Mouse (Mus musculus): ENCODE measurements around the gene Gtdc1. TPM values are rescaled to one million over a fixed set of nuclear protein-coding genes. Genes with fewer than 3 reads are reported as not detected.

The Gtdc1 gene
- total and polyA plus RNA-seq, 2 experiments from 2014 or later = 18.6 to 43.4 TPM

- no peaks in the 10 kb centered on the region for H3K9me3 ChIP-seq (ENCODE audit: low read length)
- DNase-seq (ENCODE audit: low spot score) = no peak
- WGBS = 67% methylated on average over 4 of the region's 4 CpGs
- H3K27me3 ChIP-seq (ENCODE audit: insufficient read depth, low read length) = no peaks in the 10 kb centered on the region
- TF ChIP-seq CTCF (IDR thresholded peaks at IDR 0.05) = no peak
- no peaks in the 10 kb centered on the region for H3K4me1 ChIP-seq (ENCODE audit: insufficient read depth, low read length)
- no peaks in the 10 kb centered on the region for H3K36me3 ChIP-seq (ENCODE audit: insufficient read depth, low read length)
- H3K9ac ChIP-seq (replicated peaks; ENCODE audit: low read length, poor library complexity, severe bottlenecking) = no peak overlapping the region
- no peak for ATAC-seq (ENCODE audit: low FRiP score)
- no peak overlapping the region for H3K4me3 ChIP-seq (ENCODE audit: low read depth, low read length)
- no peak overlapping the region for H3K27ac ChIP-seq (ENCODE audit: low read depth, low read length)
- H3K4me2 ChIP-seq (ENCODE audit: low read depth, low read length, poor library complexity, severe bottlenecking) = no peak overlapping the region
Observed at GRCm38 (mm10) chr2:44638157-44638556, 289.3 kb downstream of the Gtdc1 start.

GRCm38 (mm10) chr2:44633971-44634370 is 293.5 kb downstream of the Gtdc1 start:
- Histone ChIP-seq H3K9me3 (ENCODE audit: low read length) (no peaks in the 10 kb centered on the region), H3K9ac (replicated peaks; ENCODE audit: low read length, poor library complexity, severe bottlenecking) (no peak overlapping the region), H3K4me3 (ENCODE audit: low read depth, low read length) (no peak overlapping the region), H3K36me3 (ENCODE audit: insufficient read depth, low read length) (no peaks in the 10 kb centered on the region), H3K4me2 (ENCODE audit: low read depth, low read length, poor library complexity, severe bottlenecking) (no peak overlapping the region), H3K4me1 (ENCODE audit: insufficient read depth, low read length) (no peaks in the 10 kb centered on the region), H3K27ac (ENCODE audit: low read depth, low read length) (no peak overlapping the region), H3K27me3 (ENCODE audit: insufficient read depth, low read length) (no peaks in the 10 kb centered on the region)
- DNase-seq (ENCODE audit: low spot score) (no peak), ATAC-seq (ENCODE audit: low FRiP score) (no peak)
- WGBS = 47% methylated on average over 8 of the region's 8 CpGs
- TF ChIP-seq CTCF (IDR thresholded peaks at IDR 0.05) = no peak

- ATAC-seq (ENCODE audit: low FRiP score) (no peak), DNase-seq (ENCODE audit: low spot score) (no peak)
- H3K4me3 ChIP-seq (ENCODE audit: low read depth, low read length) = no peak overlapping the region
- H3K4me2 ChIP-seq (ENCODE audit: low read depth, low read length, poor library complexity, severe bottlenecking) = no peak overlapping the region
- H3K4me1 ChIP-seq (ENCODE audit: insufficient read depth, low read length) = no peaks in the 10 kb centered on the region
- H3K27me3 ChIP-seq (ENCODE audit: insufficient read depth, low read length) = no peaks in the 10 kb centered on the region
- TF ChIP-seq CTCF (IDR thresholded peaks at IDR 0.05) = no peak
- no peak overlapping the region for H3K9ac ChIP-seq (replicated peaks; ENCODE audit: low read length, poor library complexity, severe bottlenecking)
- H3K36me3 ChIP-seq (ENCODE audit: insufficient read depth, low read length) = no peaks in the 10 kb centered on the region
- 60% methylated on average over 5 of the region's 5 CpGs for WGBS
- H3K9me3 ChIP-seq (ENCODE audit: low read length) = no peaks in the 10 kb centered on the region
- H3K27ac ChIP-seq (ENCODE audit: low read depth, low read length) = no peak overlapping the region
Observed at GRCm38 (mm10) chr2:44633064-44633463, 294.4 kb downstream of the Gtdc1 start.

- no peaks in the 10 kb centered on the region for H3K27me3 ChIP-seq (ENCODE audit: insufficient read depth, low read length)
- H3K27ac ChIP-seq (ENCODE audit: low read depth, low read length) = no peak overlapping the region
- ATAC-seq (ENCODE audit: low FRiP score) = peak; percentile 72
- no peak overlapping the region for H3K4me2 ChIP-seq (ENCODE audit: low read depth, low read length, poor library complexity, severe bottlenecking)
- no peaks in the 10 kb centered on the region for H3K36me3 ChIP-seq (ENCODE audit: insufficient read depth, low read length)
- no peak overlapping the region for H3K9ac ChIP-seq (replicated peaks; ENCODE audit: low read length, poor library complexity, severe bottlenecking)
- H3K4me3 ChIP-seq (ENCODE audit: low read depth, low read length) = no peak overlapping the region
- H3K9me3 ChIP-seq (ENCODE audit: low read length) = no peaks in the 10 kb centered on the region
- no peaks in the 10 kb centered on the region for H3K4me1 ChIP-seq (ENCODE audit: insufficient read depth, low read length)
- WGBS = 19% methylated on average over 10 of the region's 10 CpGs
- DNase-seq (ENCODE audit: low spot score) = peak; percentile 50
- no peak for TF ChIP-seq CTCF (IDR thresholded peaks at IDR 0.05)
Observed at GRCm38 (mm10) chr2:44632584-44632983, 294.9 kb downstream of the Gtdc1 start.

- no peak overlapping the region for H3K27ac ChIP-seq (ENCODE audit: low read depth, low read length)
- 66% methylated on average over 3 of the region's 3 CpGs for WGBS
- H3K9ac ChIP-seq (replicated peaks; ENCODE audit: low read length, poor library complexity, severe bottlenecking) = no peak overlapping the region
- no peaks in the 10 kb centered on the region for H3K27me3 ChIP-seq (ENCODE audit: insufficient read depth, low read length)
- DNase-seq (ENCODE audit: low spot score) = no peak
- no peak overlapping the region for H3K4me2 ChIP-seq (ENCODE audit: low read depth, low read length, poor library complexity, severe bottlenecking)
- ATAC-seq (ENCODE audit: low FRiP score) = no peak
- TF ChIP-seq CTCF (IDR thresholded peaks at IDR 0.05) = no peak
- H3K36me3 ChIP-seq (ENCODE audit: insufficient read depth, low read length) = no peaks in the 10 kb centered on the region
- H3K4me1 ChIP-seq (ENCODE audit: insufficient read depth, low read length) = no peaks in the 10 kb centered on the region
- no peaks in the 10 kb centered on the region for H3K9me3 ChIP-seq (ENCODE audit: low read length)
- no peak overlapping the region for H3K4me3 ChIP-seq (ENCODE audit: low read depth, low read length)
Observed at GRCm38 (mm10) chr2:44631064-44631463, 296.4 kb downstream of the Gtdc1 start.

- H3K4me3 ChIP-seq (ENCODE audit: low read depth, low read length) = no peak overlapping the region
- DNase-seq (ENCODE audit: low spot score) = no peak
- 100% methylated on average over 1 of the region's 1 CpGs for WGBS
- H3K9ac ChIP-seq (replicated peaks; ENCODE audit: low read length, poor library complexity, severe bottlenecking) = no peak overlapping the region
- no peaks in the 10 kb centered on the region for H3K4me1 ChIP-seq (ENCODE audit: insufficient read depth, low read length)
- no peaks in the 10 kb centered on the region for H3K36me3 ChIP-seq (ENCODE audit: insufficient read depth, low read length)
- H3K27ac ChIP-seq (ENCODE audit: low read depth, low read length) = no peak overlapping the region
- TF ChIP-seq CTCF (IDR thresholded peaks at IDR 0.05) = no peak
- no peak for ATAC-seq (ENCODE audit: low FRiP score)
- no peaks in the 10 kb centered on the region for H3K27me3 ChIP-seq (ENCODE audit: insufficient read depth, low read length)
- H3K4me2 ChIP-seq (ENCODE audit: low read depth, low read length, poor library complexity, severe bottlenecking) = no peak overlapping the region
- H3K9me3 ChIP-seq (ENCODE audit: low read length) = no peaks in the 10 kb centered on the region
Observed at GRCm38 (mm10) chr2:44628778-44629177, 298.7 kb downstream of the Gtdc1 start.
